8 mouse cellular contexts compared by ENCODE assay signal in the genomic region with DNA sequence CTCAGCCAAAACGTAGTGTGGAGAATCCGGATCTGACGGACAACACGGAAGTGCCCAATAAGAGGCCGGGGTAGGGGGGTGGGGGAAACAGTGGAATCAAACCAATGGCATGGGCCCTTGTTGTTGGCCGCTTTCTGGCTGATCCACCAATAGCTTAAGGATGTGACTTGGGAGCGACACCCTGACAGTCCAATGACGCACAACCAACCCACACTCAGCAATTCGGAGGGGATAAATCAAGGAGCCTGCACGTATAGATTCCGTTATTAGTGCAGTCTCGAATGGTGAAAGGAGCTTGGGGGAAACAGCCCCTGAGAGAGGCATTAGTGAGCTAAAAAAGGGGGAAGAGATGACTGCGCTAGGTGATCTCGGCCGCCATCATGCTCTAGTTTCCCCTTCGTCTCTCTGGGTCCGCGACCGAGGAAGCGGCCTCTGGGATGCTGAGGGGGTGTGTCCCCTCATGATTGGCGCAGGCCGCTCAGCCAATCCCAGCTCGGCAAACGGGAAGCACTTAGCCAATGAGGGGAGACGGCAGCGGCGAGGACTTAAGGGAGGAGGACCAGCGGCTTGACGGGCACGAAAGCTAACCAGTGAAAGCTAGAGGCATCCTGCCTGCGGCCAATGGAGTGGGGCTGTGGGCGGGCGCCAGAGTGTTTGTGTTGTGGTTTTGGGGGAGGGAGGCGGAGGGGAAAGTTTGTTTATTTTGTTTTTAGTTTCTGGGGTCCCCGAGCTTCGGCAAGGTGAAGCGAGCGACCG. TPM values are rescaled to one million over a fixed set of nuclear protein-coding genes. Genes with fewer than 3 reads are reported as not detected.
DNase-seq lines count a peak whose midpoint lies in the region; ATAC-seq and TF ChIP-seq lines count a peak whose summit lies in the region.

A gene (plus strand): TSS at position 706 of the 756 bp plus-strand sequence.

- H3K9me3 ChIP-seq in megakaryocyte, embryonic 14.5 days, result no peaks in the 10 kb centered on the region

- H3K27me3 ChIP-seq in megakaryocyte, embryonic 14.5 days (replicated peaks), result no peaks in the 10 kb centered on the region

- peak; percentile 97 for TF ChIP-seq POLR2A in cortical plate, adult 2 months (IDR thresholded peaks at IDR 0.05; ENCODE audit: extremely low read depth, insufficient read depth, low read length)

- no peak for TF ChIP-seq CTCF in cortical plate, adult 2 months (IDR thresholded peaks at IDR 0.05; ENCODE audit: extremely low read depth, insufficient read depth, low read length)

- ATAC-seq in activated CD4-positive, CD25-positive, alpha-beta regulatory T cell, adult 4 months, result peak; percentile 88

- H3K27ac ChIP-seq in cortical plate, adult 2 months (ENCODE audit: insufficient read depth, low read length), result peak within 1 kb of the TSS; percentile 98

- peak within 1 kb of the TSS; percentile 44 for H3K4me3 ChIP-seq in cortical plate, adult 2 months (ENCODE audit: insufficient read depth, low read length)
- H3K4me3 ChIP-seq in megakaryocyte, embryonic 14.5 days (replicated peaks), result peak within 1 kb of the TSS; percentile 98

- DNase-seq in gastrocnemius, adult 8-10 months (ENCODE audit: low spot score in 2 of 2), result peak; percentile 97 to 98
- peak; percentile 93 for DNase-seq in hindlimb bud, embryonic 11.5 days (ENCODE audit: extremely low spot score, low read depth, low spot score)
- DNase-seq in left cerebral cortex, adult 8-10 months (ENCODE audit: low spot score in 2 of 2), result peak; percentile 94 to 99
- peak; percentile 99 to 100 for DNase-seq in right cerebral cortex, postnatal 10 days (ENCODE audit: low spot score in 2 of 2)
- peak; percentile 95 for DNase-seq in urinary bladder, postnatal 25 days (ENCODE audit: low spot score)

- H3K36me3 ChIP-seq in megakaryocyte, embryonic 14.5 days (replicated peaks; ENCODE audit: low read length), result peaks cover 3% of the 10 kb centered on the region

- peaks cover 4% of the 10 kb centered on the region for H3K4me1 ChIP-seq in cortical plate, adult 2 months (ENCODE audit: control insufficient read depth, insufficient read depth, low read length)
- peaks cover 45% of the 10 kb centered on the region for H3K4me1 ChIP-seq in megakaryocyte, embryonic 14.5 days

RNA-seq across cellular contexts. Expression of the gene that starts here (rescaled TPM):
- polyA plus RNA-seq in activated CD4-positive, CD25-positive, alpha-beta regulatory T cell, adult 4 months (2017; shearing (Covaris generic)), result 10 to 100 TPM; 35.6 to 58.6 TPM
- 20.5 and 44.2 TPM in 2 replicates for polyA plus RNA-seq in cortical plate, adult 2 months (2012; rRNA removed)
- 10 to 100 TPM; 46.5 to 53.7 (median 48.9) TPM for total RNA-seq in gastrocnemius, adult 8-10 months (2022)
- total RNA-seq in left cerebral cortex, adult 8-10 months (2022), result 100 to 1,000 TPM in 3 of 4 experiments, 10 to 100 TPM in 1; 92.1 to 137 (median 115) TPM
- 19.3 and 32.0 TPM in 2 replicates for polyA plus RNA-seq in megakaryocyte, embryonic 14.5 days (2012; ENCODE audit: insufficient read depth, low replicate concordance)

Comparison
In these comparisons a context has a peak if more than half of its experiments do, and no peak if none do; other contexts are left out.
1. Peak in every context shown above with its lines: DNase-seq, ATAC-seq, H3K4me3 ChIP-seq and H3K27ac ChIP-seq.